Mouse (Mus musculus) 3134 (cell line): ENCODE results near the gene Polm.
"Not testable (repeated sequence)": the region's sequence is repeated elsewhere in the genome, so short reads cannot be mapped to it uniquely, and the experiment has no call there.

Experiments used
- DNase-seq: peaks from one replicate; pipeline ENCODE4 v3.0.0-alpha.2; 2011; ENCODE audit warnings: low spot score; ENCODE audit not compliant: insufficient read length; ENCODE audit errors: extremely low read depth

Gene Polm

DNA sequence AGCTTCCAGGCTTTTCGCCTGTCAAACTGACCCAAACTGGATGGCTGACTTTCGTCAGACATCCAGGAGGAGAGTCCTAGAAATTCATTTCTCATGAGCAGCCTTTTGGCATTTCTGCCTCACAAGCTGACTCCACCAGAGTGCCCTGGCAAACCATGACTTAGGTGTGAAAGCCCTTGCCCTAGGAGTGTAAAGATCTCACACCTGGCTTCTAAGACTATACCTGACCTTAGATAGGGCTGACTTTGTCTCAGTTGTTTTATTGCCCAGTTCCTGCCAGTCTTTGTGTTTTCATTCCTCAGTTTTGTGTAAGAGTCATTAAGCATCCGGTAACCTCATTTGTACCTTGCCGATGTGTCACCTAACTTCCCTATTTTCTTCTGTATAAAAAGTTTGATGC, 28.3 kb downstream of the Polm start:
- not testable (repeated sequence) for DNase-seq

DNA sequence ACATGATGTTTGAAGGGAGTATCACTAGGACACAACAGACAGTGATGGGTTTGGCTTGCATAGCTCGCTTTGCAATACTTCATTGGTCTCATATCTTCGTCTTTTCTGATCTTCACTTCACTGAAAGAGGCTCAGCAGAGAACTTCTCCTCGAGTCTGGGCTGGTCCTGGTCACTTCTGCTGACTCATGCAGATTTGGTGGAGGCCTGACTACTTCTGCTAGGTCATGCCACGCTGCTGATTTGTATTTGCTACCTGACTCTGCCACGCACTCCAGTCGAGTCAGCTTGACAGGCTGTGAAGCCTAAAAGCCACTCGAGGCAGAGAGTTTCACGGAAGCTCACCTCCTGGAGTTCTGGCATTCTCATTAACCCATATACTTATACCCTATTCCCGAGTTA, 29.9 kb downstream of the Polm start:
- no peak for DNase-seq

DNA sequence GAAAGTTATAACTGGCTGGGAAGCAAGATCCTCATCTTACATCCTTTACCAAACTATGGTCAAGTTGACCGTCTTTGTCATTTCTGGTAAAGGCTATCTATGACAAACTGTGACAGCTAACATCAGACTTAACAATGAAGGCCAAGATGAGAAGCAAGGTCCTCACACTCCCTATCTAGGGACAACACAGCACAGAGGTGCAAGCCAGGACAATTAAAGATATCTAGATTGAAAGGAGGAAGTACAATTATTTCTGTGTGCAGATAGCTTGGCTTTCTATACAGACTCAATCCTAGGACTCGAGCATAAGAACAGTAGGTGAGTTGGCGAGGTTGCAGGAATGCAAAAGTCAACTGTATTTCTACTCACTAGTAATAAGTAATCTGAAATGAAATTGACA, 32.1 kb downstream of the Polm start:
- DNase-seq: no peak

DNA sequence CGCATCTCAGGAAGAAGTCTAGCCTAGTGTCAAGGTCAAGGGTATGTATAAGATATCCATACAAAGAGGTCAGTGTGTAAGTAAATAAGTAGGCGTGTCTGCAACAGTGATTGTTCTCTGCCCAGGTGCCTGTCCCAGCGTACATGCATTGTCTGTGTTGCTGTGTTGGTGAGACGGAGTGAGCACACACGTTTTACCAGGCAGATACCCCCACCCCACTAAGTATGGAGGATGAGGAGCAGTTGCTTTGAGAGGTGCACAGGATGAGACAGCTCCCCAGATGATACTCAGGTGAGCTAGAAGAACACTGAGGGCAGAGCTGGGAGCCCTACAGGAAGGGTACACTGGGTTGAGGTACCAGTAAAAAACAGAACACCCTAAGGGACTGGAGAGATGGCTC, 33.6 kb downstream of the Polm start:
- DNase-seq: no peak

DNA sequence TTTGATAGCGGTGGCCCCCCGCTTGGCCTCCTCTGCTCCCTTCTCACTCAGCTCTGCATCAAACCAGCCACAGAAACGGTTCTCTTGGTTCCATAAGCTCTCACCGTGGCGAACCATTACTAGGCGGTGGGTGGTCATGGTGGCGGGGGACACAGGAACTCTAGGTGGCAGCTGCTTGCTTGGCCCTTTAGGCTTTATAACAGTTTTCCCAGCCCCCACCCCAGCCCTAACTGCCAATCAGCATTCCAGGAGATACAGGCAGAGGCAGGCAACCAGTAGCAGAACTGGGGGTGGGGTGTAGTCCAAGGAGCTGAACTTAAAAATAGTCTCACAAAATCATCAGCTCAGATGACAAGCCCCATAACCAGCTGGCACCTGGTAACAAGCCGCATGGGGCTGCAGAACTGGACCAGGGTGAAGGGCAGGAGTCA, 34.2 kb downstream of the Polm start, which contains the start of gene Pgam2:
Gene Pgam2, minus strand, starts transcription at position 183 of the 431 bp plus-strand sequence.
- DNase-seq: no peak

DNA sequence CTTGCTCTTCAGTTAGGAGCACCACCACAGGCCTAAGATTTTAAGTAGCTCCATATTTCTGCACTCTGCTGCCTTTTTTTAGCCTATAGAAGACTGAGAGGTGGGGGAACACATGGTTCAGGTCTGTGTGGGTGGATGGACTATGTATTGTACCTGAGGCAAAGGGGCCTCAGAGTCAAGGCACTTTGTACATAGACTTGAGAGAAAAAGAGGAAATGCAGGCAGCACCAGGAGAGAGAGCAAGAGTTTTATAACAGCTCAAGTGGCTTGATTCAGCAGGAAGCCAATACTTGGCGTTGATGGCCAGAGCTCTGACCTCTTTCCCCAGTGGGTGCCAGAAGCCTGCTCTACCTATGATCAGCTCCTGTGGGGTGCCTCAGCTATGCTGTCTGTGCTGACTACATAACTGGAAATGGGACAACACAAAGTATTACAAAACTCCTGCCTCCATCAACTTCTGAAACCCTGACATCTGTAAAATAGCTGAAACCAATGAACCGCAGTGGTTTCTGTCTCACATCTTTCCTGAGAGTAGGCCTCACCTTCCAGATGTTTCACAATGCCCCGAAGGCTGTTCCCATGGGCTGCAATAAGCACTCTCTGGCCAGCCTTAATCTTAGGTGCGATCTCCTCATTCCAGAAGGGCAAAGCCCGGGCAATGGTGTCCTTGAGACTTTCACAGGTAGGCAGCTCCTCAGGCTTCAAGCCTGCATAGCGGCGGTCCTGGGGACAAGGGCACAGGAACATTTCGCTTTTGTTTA, 35.2 kb downstream of the Polm start:
- DNase-seq: no peak

DNA sequence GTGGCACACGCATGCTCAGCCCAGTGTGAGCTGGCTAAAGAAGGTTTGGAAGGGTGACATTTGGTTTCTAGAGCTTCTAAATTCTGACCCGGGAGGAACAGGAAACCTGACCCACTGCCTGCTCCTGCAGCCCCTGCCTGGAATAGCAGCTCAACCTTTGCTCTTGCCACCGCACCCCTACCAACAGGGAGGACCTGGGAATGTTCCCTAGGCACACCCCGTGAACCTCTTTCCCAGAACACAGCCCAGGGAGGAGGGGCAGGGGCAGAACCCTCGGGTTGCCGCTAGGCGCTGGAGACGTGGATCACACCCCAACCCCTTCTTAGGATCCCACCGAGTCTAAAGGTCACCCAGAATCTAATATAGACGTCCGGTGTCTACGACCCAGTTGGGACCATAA, 35.8 kb downstream of the Polm start:
- no peak for DNase-seq

DNA sequence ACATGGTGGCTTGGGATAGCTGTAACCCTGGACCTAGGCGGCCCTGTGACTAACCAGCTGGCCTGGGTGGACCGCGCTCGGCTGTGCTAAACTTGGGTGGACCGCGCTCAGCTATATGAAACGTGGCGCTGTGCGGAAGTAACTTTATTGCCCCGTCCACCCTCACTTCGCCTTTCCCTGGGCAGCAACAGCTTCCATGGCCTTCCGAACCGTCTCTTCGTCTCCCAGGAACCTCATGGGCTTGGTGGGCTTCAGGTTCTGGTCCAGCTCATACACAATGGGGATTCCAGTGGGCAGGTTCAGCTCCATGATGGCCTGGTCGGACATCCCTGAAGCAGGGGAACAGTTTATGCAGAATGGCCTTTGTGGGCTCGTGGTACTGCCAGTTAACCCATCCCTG, 36.3 kb downstream of the Polm start:
- DNase-seq: no peak

DNA sequence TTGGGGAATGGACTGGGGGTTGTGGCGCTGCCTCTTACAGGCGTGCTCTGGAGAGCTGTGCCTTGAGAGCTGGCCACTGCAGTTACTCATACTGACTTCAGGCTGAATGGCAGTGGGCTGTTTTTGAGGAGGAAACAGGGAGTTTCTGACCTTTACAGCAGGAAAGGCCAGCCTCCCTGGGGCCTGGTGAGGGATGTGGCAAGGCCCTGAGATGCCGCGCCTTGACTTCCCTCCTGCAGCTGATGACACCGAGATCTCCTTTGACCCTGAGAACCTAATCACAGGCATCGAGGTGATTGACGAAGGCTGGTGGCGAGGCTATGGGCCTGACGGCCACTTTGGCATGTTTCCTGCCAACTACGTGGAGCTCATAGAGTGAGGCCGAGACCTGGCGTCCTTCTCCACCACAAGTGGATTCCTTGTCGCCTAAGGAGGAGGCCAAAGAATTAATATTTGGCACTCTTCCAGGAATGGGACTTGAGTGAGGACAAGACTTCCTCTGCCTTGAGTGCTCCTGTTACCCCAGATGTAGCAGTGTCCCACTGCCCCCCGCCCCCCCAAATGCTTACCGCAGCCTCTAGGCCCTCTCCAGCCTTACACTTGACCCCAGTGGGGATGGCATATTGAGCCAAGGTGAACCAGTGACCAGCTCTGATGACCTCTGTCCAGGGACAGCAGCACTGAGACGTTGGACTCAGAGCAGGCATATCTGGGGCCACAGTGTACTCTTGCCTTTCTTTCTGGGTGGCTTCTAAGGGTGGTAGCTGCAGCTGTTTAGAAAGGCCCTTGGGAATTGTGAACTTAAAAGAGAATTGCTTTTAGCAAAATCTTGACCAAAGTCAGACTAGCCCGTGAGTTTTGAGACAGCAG, 38.0 kb downstream of the Polm start:
- DNase-seq: no peak

DNA sequence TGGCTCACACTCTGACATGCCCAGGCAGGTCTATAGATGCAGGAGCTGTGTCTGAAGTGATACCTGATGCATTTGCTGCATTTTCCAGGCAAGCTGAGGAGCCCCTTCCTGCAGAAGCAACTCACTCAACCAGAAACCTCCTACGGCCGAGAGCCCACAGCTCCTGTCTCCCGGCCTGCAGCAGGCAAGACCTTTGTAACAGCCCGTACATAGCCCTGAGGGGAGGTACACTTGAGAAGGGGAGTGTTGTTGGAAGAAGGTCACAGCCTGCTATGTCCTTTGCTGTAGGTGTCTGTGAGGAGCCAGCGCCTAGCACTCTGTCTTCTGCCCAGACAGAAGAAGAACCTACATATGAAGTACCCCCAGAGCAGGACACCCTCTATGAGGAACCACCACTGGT, 39.9 kb downstream of the Polm start:
- DNase-seq: no peak

DNA sequence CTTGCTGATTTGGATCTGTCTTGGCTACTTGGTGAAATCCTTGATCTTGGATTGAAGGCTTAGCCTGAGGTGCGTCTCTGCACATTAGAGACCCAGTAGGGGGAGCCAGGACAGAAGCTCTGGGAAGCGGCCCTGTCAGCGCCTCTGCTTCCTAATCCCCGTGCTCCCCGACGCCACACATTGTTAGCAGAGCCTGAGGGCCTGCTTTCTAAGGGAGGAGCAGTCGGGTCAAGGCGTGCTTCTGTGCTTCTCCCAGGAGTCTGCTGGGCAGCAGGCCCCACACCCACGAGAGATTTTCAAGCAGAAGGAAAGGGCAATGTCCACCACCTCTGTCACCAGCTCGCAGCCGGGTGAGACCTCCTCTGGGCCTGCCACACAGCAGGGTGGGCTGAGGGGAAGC, 40.4 kb downstream of the Polm start:
- DNase-seq: no peak

DNA sequence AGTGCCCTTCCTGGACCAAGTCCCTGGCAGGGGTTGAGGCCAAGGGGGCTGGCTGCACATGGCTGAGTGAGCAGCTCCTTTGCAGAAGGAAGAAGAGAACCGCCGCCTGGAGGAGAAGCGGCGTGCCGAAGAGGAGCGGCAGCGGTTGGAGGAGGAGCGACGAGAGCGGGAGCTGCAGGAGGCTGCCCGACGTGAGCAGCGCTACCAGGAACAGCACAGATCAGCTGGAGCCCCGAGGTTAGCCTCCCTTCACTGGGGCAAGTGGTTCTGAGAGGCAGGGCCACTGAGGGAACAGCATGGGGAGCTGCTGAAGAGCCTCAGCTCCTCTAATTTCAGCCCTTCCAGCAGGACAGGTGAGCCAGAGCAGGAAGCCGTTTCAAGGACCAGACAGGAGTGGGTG, 40.9 kb downstream of the Polm start:
- DNase-seq: no peak

DNA sequence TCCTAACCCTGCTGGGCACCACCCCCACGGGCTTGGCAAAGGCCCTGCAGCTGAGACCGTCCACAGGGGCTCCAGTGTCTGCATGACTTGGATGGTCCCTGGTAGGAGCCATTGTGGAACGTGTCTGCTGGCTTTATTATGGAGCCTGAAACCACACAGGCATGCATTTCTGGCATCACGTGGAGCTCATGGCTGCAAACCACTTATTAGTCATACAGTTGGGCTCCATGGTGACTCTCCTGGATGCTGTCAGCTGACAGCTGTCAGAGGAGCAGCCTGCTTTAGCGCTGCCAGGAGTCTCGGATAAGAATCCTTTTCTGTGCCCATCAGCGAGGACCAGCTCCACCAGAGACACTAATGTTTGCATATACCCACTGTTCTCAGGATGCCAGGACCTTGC, 42.1 kb downstream of the Polm start:
- DNase-seq: peak; percentile 87

DNA sequence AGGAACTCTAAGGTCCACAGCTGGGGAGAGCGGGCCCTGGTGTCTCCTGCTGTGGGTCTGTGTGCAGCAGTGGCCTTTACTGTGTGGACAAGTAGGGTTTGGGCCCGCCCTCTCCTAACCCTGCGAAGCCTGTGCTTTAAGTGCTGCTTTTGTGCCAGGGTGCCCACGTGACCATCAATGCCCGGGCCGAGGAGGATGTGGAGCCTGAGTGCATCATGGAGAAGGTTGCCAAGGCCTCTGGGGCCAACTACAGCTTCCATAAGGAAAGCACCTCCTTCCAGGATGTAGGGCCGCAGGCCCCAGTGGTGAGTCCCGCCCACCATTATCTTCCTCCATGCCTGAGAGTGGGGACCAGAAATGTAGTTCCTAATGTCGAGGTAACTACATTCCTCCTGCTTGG, 42.5 kb downstream of the Polm start:
- DNase-seq: no peak

DNA sequence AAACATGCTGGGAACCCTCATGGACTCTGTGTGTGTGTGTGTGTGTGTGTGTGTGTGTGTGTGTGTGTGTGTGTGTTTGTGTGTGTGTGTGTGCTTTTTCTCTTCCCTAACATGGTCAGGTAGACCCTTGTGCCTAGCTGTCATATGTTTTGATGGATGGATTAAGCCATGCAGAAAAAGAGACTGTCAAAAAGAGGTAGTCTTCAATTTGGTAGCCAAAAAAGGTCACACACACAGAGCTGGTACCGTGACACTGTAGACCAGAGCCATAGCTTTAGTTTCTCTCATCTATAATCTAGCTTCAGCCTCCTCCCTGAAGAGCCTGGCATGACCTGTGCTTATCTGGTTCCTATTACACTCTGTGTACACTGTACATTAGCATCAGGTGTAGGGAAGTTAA, 47.4 kb downstream of the Polm start:
- no peak for DNase-seq

DNA sequence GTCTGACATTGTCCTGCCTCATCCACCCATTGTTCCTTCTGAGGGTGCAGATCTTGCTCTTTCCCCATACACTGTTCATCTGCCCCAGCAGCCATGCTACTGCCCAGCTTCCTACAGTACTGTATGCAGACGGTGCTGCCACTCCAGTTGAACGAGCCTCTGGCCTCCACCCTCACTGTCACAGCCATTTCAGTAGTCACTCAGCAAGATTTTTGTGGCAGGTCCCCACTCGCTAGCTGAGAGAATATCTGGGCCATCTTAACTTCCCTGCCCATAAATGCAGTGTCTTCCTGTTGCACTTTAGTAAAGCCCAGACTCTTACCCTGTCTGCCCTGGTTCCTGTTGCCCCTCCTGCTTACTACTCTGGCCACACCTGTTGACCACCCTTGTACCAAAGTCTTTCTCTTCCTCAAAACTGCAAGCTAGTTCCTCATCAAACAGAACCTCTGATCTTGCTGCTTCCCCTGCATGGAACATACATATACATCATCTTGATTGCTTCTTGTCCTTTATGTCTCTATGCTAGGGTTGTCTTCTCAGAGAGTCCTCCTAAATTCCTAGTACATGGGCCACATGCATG, 48.0 kb downstream of the Polm start:
- no peak for DNase-seq

DNA sequence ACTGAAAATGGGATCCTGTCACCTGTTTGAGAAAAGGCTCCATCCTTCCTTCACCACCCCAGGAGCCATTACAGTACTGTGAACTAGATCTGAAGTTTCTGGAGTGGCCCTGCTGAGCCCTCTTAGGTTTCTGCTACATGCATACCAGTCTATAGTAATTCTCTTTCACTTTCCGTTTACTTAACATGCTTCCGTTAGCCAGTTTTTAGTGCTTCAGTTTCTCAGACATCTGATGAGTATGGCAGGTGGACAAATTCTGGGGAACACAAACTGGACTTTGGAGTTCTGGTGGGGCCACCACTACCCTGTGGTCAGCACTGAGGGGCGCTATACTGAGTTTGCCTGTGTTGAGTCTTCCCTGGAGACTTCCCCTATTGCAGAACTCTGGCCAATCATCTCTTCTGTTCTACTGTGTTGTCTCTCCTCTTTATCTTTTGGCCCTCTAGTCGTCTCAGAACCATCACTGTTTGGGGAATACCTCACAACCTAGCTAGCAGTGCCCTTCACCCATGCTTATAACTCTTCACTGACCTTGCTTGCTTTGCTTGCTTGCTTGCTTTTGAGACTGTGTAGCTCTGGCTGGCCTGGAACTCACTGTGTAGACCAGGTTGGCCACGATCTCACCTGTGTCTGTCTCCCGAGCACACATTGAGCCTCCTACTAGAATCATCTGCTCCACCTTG, 48.6 kb downstream of the Polm start:
- DNase-seq: no peak

DNA sequence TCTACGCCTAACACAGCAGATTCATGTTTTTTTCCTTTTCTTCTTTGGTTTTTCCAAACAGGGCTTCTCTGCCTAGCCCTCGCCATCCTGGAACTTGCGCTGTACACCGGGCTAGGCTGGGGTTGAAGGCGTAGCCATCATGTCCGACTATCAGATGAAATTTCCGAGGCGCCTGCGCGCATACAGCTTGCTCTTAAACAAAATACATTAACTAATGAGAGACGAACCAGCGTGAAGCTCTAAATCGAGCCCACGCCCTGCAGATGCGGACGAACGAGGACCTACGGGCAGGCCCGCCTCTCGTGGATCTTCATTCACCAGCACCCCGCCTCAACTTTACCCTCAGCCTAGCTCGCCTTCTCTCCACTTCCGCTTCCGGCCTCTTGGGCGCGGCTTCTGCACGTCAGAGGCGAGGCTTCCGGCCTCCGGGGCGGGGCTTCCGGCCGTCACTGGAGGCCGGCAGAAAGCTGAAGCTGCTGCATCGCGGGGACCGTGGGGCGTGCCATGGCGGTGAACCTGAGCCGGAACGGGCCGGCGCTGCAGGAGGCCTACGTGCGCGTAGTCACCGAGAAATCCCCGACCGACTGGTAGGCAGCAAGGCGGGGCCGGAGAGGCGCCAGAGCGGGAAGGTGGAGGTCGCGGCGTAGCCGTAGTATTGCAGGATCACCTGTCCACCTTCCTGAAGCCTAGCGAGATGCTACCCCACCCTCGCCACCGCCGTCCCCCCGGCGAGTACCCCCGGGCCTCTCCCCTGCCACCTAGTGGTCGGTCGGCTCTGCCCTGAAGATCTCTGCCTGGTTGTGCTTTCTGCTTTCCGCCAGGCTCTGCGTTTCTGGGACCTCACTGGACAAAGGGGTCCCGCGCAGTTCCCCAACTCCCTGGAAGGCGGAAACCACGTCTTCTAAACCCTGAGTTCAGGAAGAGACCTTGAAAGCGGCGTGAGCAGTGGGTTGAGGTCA, 49.5 kb downstream of the Polm start, which contains the start of gene Dbnl:
Gene Dbnl, plus strand, starts transcription at position 433 of the 959 bp plus-strand sequence.
- DNase-seq: peak; percentile 97

DNA sequence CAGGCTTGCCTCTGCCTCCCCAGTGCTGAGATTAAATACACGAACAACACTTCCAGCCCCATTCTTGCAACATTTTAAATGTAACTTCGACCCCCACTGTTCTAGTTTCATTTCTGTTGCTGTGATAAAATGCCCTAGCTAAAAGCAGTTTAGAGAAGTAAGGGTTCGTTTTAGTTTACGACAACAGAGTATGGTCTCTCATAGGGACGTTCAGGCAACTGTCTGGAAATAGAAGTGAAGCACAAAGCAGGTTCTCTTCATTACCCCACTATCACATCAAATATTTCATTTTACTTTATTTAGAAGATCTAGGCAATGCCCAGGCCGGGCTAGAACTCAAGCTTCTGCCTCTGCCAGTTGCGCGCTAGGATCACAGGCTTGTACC, 50.2 kb downstream of the Polm start:
- DNase-seq: no peak

DNA sequence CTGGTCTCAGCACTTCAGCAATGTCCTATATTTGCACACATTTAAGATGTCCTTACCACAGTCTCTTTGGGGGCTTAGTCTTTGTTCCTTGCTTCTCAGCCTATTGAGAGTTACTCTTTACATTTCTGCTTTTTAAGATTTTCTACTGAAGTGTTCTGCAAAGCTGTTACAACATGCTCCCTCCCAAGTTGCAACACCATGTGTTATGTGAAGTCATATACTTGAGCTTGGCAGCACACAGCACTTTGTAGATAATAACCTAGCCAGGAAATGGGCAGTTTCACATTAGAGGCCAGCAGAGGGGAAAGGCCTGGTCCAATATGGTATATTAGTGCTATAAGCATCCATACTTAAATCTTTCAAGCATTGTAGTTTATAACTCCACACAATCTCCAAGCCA, 52.1 kb downstream of the Polm start:
- DNase-seq: no peak
